In genomic region chr4:33032045-33032444, GRCm38 (mm10) we compare ENCODE assay signal across 8 mouse cellular contexts. TPM values are rescaled to one million over a fixed set of nuclear protein-coding genes. Genes with fewer than 3 reads are reported as not detected.
A peak's percentile ranks its signal among the peaks of the same experiment; 100 is the strongest.
DNase-seq lines count a peak whose midpoint lies in the region; ATAC-seq and TF ChIP-seq lines count a peak whose summit lies in the region.

No protein-coding gene starts in this region.

- DNase-seq in lung, embryonic 14.5 days = no peak
- DNase-seq in lung, postnatal 10 days = no peak
- peak; percentile 40 for DNase-seq in retina, embryonic 14.5 days (ENCODE audit: low spot score)
- no peak for DNase-seq in spleen, postnatal 10 days (ENCODE audit: low spot score in 2 of 2)
- no peak for DNase-seq in frontal cortex, postnatal 14 days (ENCODE audit: low spot score in 2 of 2)
- no peak for DNase-seq in gastrocnemius, postnatal 14 days

- no peak for TF ChIP-seq CTCF in lung, embryonic 14.5 days (IDR thresholded peaks at IDR 0.05; ENCODE audit: low read depth)
- TF ChIP-seq CTCF in intestine, postnatal 0 days (IDR thresholded peaks at IDR 0.05; ENCODE audit: low read depth) = no peak

- peak overlapping the region; percentile 78 for H3K4me2 ChIP-seq in lung, embryonic 14.5 days
- peak overlapping the region; percentile 58 for H3K4me2 ChIP-seq in embryonic facial prominence, embryonic 12.5 days (replicated peaks)
- H3K4me2 ChIP-seq in intestine, postnatal 0 days (replicated peaks; ENCODE audit: low read depth) = peak overlapping the region; percentile 83

- no peaks in the 10 kb centered on the region for H3K27me3 ChIP-seq in lung, embryonic 14.5 days (ENCODE audit: insufficient read depth, low read length)
- no peaks in the 10 kb centered on the region for H3K27me3 ChIP-seq in embryonic facial prominence, embryonic 12.5 days
- H3K27me3 ChIP-seq in intestine, postnatal 0 days (replicated peaks; ENCODE audit: control insufficient read depth, insufficient read depth, low read length) = no peaks in the 10 kb centered on the region

- 0 out of 2 replicates have a peak, but pooled peaks cover 3% of the 10 kb centered on the region for H3K9me3 ChIP-seq in lung, embryonic 14.5 days (ENCODE audit: low read depth, low read length)
- H3K9me3 ChIP-seq in embryonic facial prominence, embryonic 12.5 days = no peaks in the 10 kb centered on the region
- H3K9me3 ChIP-seq in intestine, postnatal 0 days (ENCODE audit: control insufficient read depth) = no peaks in the 10 kb centered on the region

- intact Hi-C loops in gastrocnemius, postnatal 14 days (cut with DNase I; ENCODE audit: low total_unique reads) = no loop called here

- no peak overlapping the region for H3K27ac ChIP-seq in lung, embryonic 14.5 days (ENCODE audit: low read depth)
- H3K27ac ChIP-seq in embryonic facial prominence, embryonic 12.5 days = no peak overlapping the region; the same call in 1 of the 2 replicates
- H3K27ac ChIP-seq in intestine, postnatal 0 days (ENCODE audit: low read depth, low read length) = 0 out of 2 replicates have a peak overlapping the region, but pooled peaks have one; percentile 99

- 11% methylated on average over 4 of the region's 4 CpGs for WGBS in lung, embryonic 14.5 days
- WGBS in embryonic facial prominence, embryonic 12.5 days = 5% methylated on average over 4 of the region's 4 CpGs
- 14% methylated on average over 4 of the region's 4 CpGs for WGBS in intestine, postnatal 0 days

- peak overlapping the region; percentile 80 for H3K4me3 ChIP-seq in lung, embryonic 14.5 days (ENCODE audit: low read depth, low read length)
- peak overlapping the region; percentile 78 for H3K4me3 ChIP-seq in embryonic facial prominence, embryonic 12.5 days
- peak overlapping the region; percentile 84 for H3K4me3 ChIP-seq in intestine, postnatal 0 days (ENCODE audit: low read depth, low read length)

- H3K9ac ChIP-seq in lung, embryonic 14.5 days = peak overlapping the region; percentile 97
- peak overlapping the region; percentile 78 for H3K9ac ChIP-seq in embryonic facial prominence, embryonic 12.5 days
- H3K9ac ChIP-seq in intestine, postnatal 0 days (ENCODE audit: low read depth, low read length) = peak overlapping the region; percentile 95

- no peak for ATAC-seq in lung, embryonic 14.5 days (ENCODE audit: insufficient read depth)
- ATAC-seq in embryonic facial prominence, embryonic 12.5 days (ENCODE audit: insufficient number of reproducible peaks, insufficient read depth, low FRiP score, low TSS enrichment) = no peak
- no peak for ATAC-seq in intestine, postnatal 0 days

- H3K36me3 ChIP-seq in lung, embryonic 14.5 days (ENCODE audit: insufficient read depth) = peaks cover 26% of the 10 kb centered on the region; the same call in 1 of the 2 replicates
- peaks cover 18% of the 10 kb centered on the region for H3K36me3 ChIP-seq in embryonic facial prominence, embryonic 12.5 days
- peaks cover 15% of the 10 kb centered on the region; the same call in 1 of the 2 replicates for H3K36me3 ChIP-seq in intestine, postnatal 0 days (ENCODE audit: control insufficient read depth, insufficient read depth)

- peaks cover 4% of the 10 kb centered on the region for H3K4me1 ChIP-seq in lung, embryonic 14.5 days (ENCODE audit: insufficient read depth)
- peaks cover 11% of the 10 kb centered on the region for H3K4me1 ChIP-seq in embryonic facial prominence, embryonic 12.5 days
- 0 out of 2 replicates have a peak, but pooled peaks cover 4% of the 10 kb centered on the region for H3K4me1 ChIP-seq in intestine, postnatal 0 days (replicated peaks; ENCODE audit: control insufficient read depth, insufficient read depth, low read length)

RNA-seq across cellular contexts. Expression of gene Ube2j1, which starts 0.8 kb away (rescaled TPM):
- 50.7 and 57.4 TPM in 2 replicates for polyA plus RNA-seq in lung, embryonic 14.5 days (2014; fragmentation: Nextera tagmentation; extraction: Ambion mirVana)
- polyA plus RNA-seq in embryonic facial prominence, embryonic 12.5 days (2016; fragmentation: Nextera tagmentation; extraction: Ambion mirVana) = 36.2 and 39.7 TPM in 2 replicates
- 33.3 and 36.8 TPM in 2 replicates for polyA plus RNA-seq in intestine, postnatal 0 days (2015; fragmentation: Nextera tagmentation; extraction: Ambion mirVana)
- 10 to 100 TPM; 51.1 to 56.2 TPM for total RNA-seq in gastrocnemius, postnatal 14 days (2021)

RNA-seq across cellular contexts. Expression of gene Gabrr2, which starts 30.8 kb away (rescaled TPM):
- polyA plus RNA-seq in lung, embryonic 14.5 days (2014; fragmentation: Nextera tagmentation; extraction: Ambion mirVana) = 0.14 and 0.28 TPM in 2 replicates
- polyA plus RNA-seq in embryonic facial prominence, embryonic 12.5 days (2016; fragmentation: Nextera tagmentation; extraction: Ambion mirVana) = 0.29 and 0.38 TPM in 2 replicates
- 0.07 TPM in 1 of 2 replicates, not detected in the other for polyA plus RNA-seq in intestine, postnatal 0 days (2015; fragmentation: Nextera tagmentation; extraction: Ambion mirVana)
- 10 to 100 TPM; 19.2 to 51.0 TPM for total RNA-seq in gastrocnemius, postnatal 14 days (2021)

RNA-seq across cellular contexts. Expression of gene Rragd, which starts 49.2 kb away (rescaled TPM):
- 1.8 and 2.7 TPM in 2 replicates for polyA plus RNA-seq in lung, embryonic 14.5 days (2014; fragmentation: Nextera tagmentation; extraction: Ambion mirVana)
- polyA plus RNA-seq in embryonic facial prominence, embryonic 12.5 days (2016; fragmentation: Nextera tagmentation; extraction: Ambion mirVana) = 16.1 and 19.6 TPM in 2 replicates
- polyA plus RNA-seq in intestine, postnatal 0 days (2015; fragmentation: Nextera tagmentation; extraction: Ambion mirVana) = 51.9 and 56.4 TPM in 2 replicates
- total RNA-seq in gastrocnemius, postnatal 14 days (2021) = 10 to 100 TPM; 84.1 to 84.5 TPM
